Mouse (Mus musculus) megakaryocyte, embryonic 14.5 days (primary cell): Measurements from ENCODE around the gene Cdc42bpb.

ENCODE experiments used
- FLI1 ChIP-seq: IDR thresholded peaks from 2 replicates; pipeline ENCODE4 v1.6.1; 2012; ENCODE audit warnings: low read length, inconsistent platforms, mixed read lengths
- GATA1 ChIP-seq: IDR thresholded peaks from 3 replicates; pipeline ENCODE4 v1.6.1; 2012; ENCODE audit warnings: mixed read lengths, low read length, inconsistent platforms, borderline replicate concordance

DNA sequence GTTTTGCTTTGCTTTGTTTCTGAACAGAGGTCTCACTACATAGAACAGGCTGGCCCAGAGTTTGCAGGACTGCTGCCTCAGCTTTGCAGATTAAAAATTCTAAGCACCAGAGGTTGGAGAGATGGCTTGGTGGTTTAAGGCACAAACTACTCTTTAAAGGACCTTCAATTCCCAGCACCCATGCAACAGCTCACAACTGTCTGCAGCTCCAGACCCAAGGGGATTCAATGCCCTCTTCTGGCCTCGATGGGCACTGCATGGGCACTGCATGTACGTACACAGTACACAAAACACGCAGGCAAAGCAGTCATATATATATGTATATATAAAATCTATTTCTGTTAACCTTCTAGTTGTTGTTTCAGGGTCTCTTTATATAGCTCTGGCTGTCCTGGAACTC lies 13.3 kb downstream of the Cdc42bpb start:
- TF ChIP-seq FLI1 (no peak), GATA1 (no peak)
